Mouse (Mus musculus): ENCODE data around the gene Atp2a2.

- TF ChIP-seq CTCF (conservative IDR thresholded peaks at IDR 0.05; ENCODE audit: low read length) (no peak), NANOG (IDR thresholded peaks at IDR 0.05; ENCODE audit: borderline replicate concordance, low read length) (no peak), POU5F1 (IDR thresholded peaks at IDR 0.05; ENCODE audit: borderline replicate concordance, low read length) (no peak)
Observed at GRCm38 (mm10) chr5:122445051-122445610, 56.9 kb downstream of the Atp2a2 start.

Data from E14TG2a.4 (cell line).